8 mouse cellular contexts compared by ENCODE assay signal in genomic region chr9:44604290-44604778, GRCm38 (mm10). TPM values are rescaled to one million over a fixed set of nuclear protein-coding genes. Genes with fewer than 3 reads are reported as not detected.
DNase-seq lines count a peak whose midpoint lies in the region; ATAC-seq and TF ChIP-seq lines count a peak whose summit lies in the region.

No protein-coding gene starts in this region.

- DNase-seq in urinary bladder, adult 18-20 months (ENCODE audit: low spot score in 2 of 2): peak; percentile 72 to 79
- no peak for DNase-seq in urinary bladder, adult 2 months (ENCODE audit: low spot score)
- peak; percentile 63 for DNase-seq in heart, adult 8-10 months (ENCODE audit: low spot score)
- DNase-seq in kidney, adult 9 months: peak; percentile 77
- peak; percentile 62 for DNase-seq in limb, embryonic 14.5 days (ENCODE audit: low spot score)
- DNase-seq in spleen, postnatal 10 days (ENCODE audit: low spot score in 2 of 2): peak; percentile 89

- ATAC-seq in embryonic facial prominence, embryonic 13.5 days (ENCODE audit: insufficient number of reproducible peaks, insufficient read depth, low FRiP score, low TSS enrichment, low read depth): peak; percentile 57; the same call in 1 of the 2 replicates
- peak; percentile 77 for ATAC-seq in limb, embryonic 14.5 days (ENCODE audit: low FRiP score, low read depth)
- ATAC-seq in midbrain, embryonic 16.5 days: peak; percentile 83

- WGBS in embryonic facial prominence, embryonic 13.5 days: under 1% methylated on average over 35 of the region's 65 CpGs
- WGBS in limb, embryonic 14.5 days: under 1% methylated on average over 43 of the region's 65 CpGs
- 0% methylated on average over 34 of the region's 65 CpGs for WGBS in midbrain, embryonic 16.5 days

- H3K27me3 ChIP-seq in embryonic facial prominence, embryonic 13.5 days: peaks cover under 1% of the 10 kb centered on the region; the same call in 1 of the 2 replicates
- no peaks in the 10 kb centered on the region for H3K27me3 ChIP-seq in limb, embryonic 14.5 days (ENCODE audit: control insufficient read depth, insufficient read depth, low read length)
- no peaks in the 10 kb centered on the region for H3K27me3 ChIP-seq in midbrain, embryonic 16.5 days (ENCODE audit: control insufficient read depth, insufficient read depth, low read depth, low read length)

- H3K4me2 ChIP-seq in embryonic facial prominence, embryonic 13.5 days: peak overlapping the region; percentile 82
- H3K4me2 ChIP-seq in limb, embryonic 14.5 days (replicated peaks; ENCODE audit: low read depth, low read length, severe bottlenecking): peak overlapping the region; percentile 85
- peak overlapping the region; percentile 93 for H3K4me2 ChIP-seq in midbrain, embryonic 16.5 days (ENCODE audit: low read length)

- peaks cover 24% of the 10 kb centered on the region for H3K36me3 ChIP-seq in embryonic facial prominence, embryonic 13.5 days
- H3K36me3 ChIP-seq in limb, embryonic 14.5 days (ENCODE audit: control insufficient read depth, insufficient read depth, low read length): peaks cover 24% of the 10 kb centered on the region
- peaks cover 4% of the 10 kb centered on the region for H3K36me3 ChIP-seq in midbrain, embryonic 16.5 days (ENCODE audit: control insufficient read depth, insufficient read depth, low read length)

- no peaks in the 10 kb centered on the region for H3K9me3 ChIP-seq in embryonic facial prominence, embryonic 13.5 days
- no peaks in the 10 kb centered on the region for H3K9me3 ChIP-seq in limb, embryonic 14.5 days (ENCODE audit: control insufficient read depth, low read length)
- H3K9me3 ChIP-seq in midbrain, embryonic 16.5 days (replicated peaks; ENCODE audit: control insufficient read depth, low read length, poor library complexity, severe bottlenecking): no peaks in the 10 kb centered on the region

- peak overlapping the region; percentile 100 for H3K27ac ChIP-seq in embryonic facial prominence, embryonic 13.5 days
- H3K27ac ChIP-seq in limb, embryonic 14.5 days (replicated peaks; ENCODE audit: low read depth, low read length): peak overlapping the region; percentile 99
- H3K27ac ChIP-seq in midbrain, embryonic 16.5 days (ENCODE audit: low read length): peak overlapping the region; percentile 100

- peak overlapping the region; percentile 98 for H3K4me3 ChIP-seq in embryonic facial prominence, embryonic 13.5 days
- H3K4me3 ChIP-seq in limb, embryonic 14.5 days (replicated peaks; ENCODE audit: low read length): peak overlapping the region; percentile 100
- peak overlapping the region; percentile 98 for H3K4me3 ChIP-seq in midbrain, embryonic 16.5 days (ENCODE audit: low read depth, low read length)

- peak overlapping the region; percentile 100 for H3K9ac ChIP-seq in embryonic facial prominence, embryonic 13.5 days
- peak overlapping the region; percentile 100 for H3K9ac ChIP-seq in limb, embryonic 14.5 days (ENCODE audit: low read depth, low read length, severe bottlenecking)
- peak overlapping the region; percentile 100 for H3K9ac ChIP-seq in midbrain, embryonic 16.5 days (ENCODE audit: low read depth, low read length)

- peaks cover 32% of the 10 kb centered on the region for H3K4me1 ChIP-seq in embryonic facial prominence, embryonic 13.5 days
- peaks cover 30% of the 10 kb centered on the region for H3K4me1 ChIP-seq in limb, embryonic 14.5 days (ENCODE audit: control insufficient read depth, insufficient read depth, low read length)
- H3K4me1 ChIP-seq in midbrain, embryonic 16.5 days (ENCODE audit: control insufficient read depth, insufficient read depth, low read length): peaks cover 34% of the 10 kb centered on the region

- 0 out of 2 replicates have a peak, but pooled peaks have one; percentile 59 for TF ChIP-seq POLR2A in limb, embryonic 14.5 days (IDR thresholded peaks at IDR 0.05; ENCODE audit: borderline replicate concordance, extremely low read depth, insufficient read depth, insufficient read length)

RNA-seq across cellular contexts. Expression of gene Ddx6, which starts 0.4 kb away (rescaled TPM):
- 28.2 and 47.5 TPM in 2 replicates for polyA plus RNA-seq in urinary bladder, adult 2 months (2012; rRNA removed)
- polyA plus RNA-seq in embryonic facial prominence, embryonic 13.5 days (2015; fragmentation: Nextera tagmentation; extraction: Ambion mirVana): 28.3 and 29.2 TPM in 2 replicates
- 10 to 100 TPM; 78.5 to 93.2 (median 88.8) TPM for total RNA-seq in heart, adult 8-10 months (2022)
- polyA plus RNA-seq in limb, embryonic 14.5 days (2012; rRNA removed): 41.7 and 42.0 TPM in 2 replicates
- 18.5 and 20.4 TPM in 2 replicates for polyA plus RNA-seq in limb, embryonic 14.5 days (2014; fragmentation: Nextera tagmentation; extraction: Ambion mirVana)
- polyA plus RNA-seq in midbrain, embryonic 16.5 days (2015; fragmentation: Nextera tagmentation; extraction: Ambion mirVana): 15.2 and 19.1 TPM in 2 replicates

RNA-seq across cellular contexts. Expression of gene Cxcr5, which starts 42.7 kb away (rescaled TPM):
- 0.11 and 0.16 TPM in 2 replicates for polyA plus RNA-seq in urinary bladder, adult 2 months (2012; rRNA removed)
- 0.10 TPM in 1 of 2 replicates, not detected in the other for polyA plus RNA-seq in embryonic facial prominence, embryonic 13.5 days (2015; fragmentation: Nextera tagmentation; extraction: Ambion mirVana)
- under 1 TPM in 3 of 4 experiments, not detected in 1; 0.11 to 0.72 (median 0.14) TPM for total RNA-seq in heart, adult 8-10 months (2022)
- 0.10 and 0.13 TPM in 2 replicates for polyA plus RNA-seq in limb, embryonic 14.5 days (2012; rRNA removed)
- 0.30 TPM in 1 of 2 replicates, not detected in the other for polyA plus RNA-seq in limb, embryonic 14.5 days (2014; fragmentation: Nextera tagmentation; extraction: Ambion mirVana)
- 0.07 TPM in 1 of 2 replicates, not detected in the other for polyA plus RNA-seq in midbrain, embryonic 16.5 days (2015; fragmentation: Nextera tagmentation; extraction: Ambion mirVana)
